Mouse (Mus musculus): ENCODE measurements around the gene Ppm1h.
"Not testable (repeated sequence)": the region's sequence is repeated elsewhere in the genome, so short reads cannot be mapped to it uniquely, and the experiment has no call there.

Ppm1h gene

GRCm38 (mm10) chr10:122931851-122932550 lies 253.4 kb downstream of the Ppm1h start:
- no peak for DNase-seq (ENCODE audit: low read depth)

GRCm38 (mm10) chr10:122933053-122933838 lies 254.7 kb downstream of the Ppm1h start:
- peak; percentile 88 for DNase-seq (ENCODE audit: low read depth)

- DNase-seq (ENCODE audit: low read depth), result not testable (repeated sequence)
Observed at GRCm38 (mm10) chr10:122935406-122935805, 256.8 kb downstream of the Ppm1h start.

- not testable (repeated sequence) for DNase-seq (ENCODE audit: low read depth)
Observed at GRCm38 (mm10) chr10:122937380-122937779, 258.8 kb downstream of the Ppm1h start.

- no peak for DNase-seq (ENCODE audit: low read depth)
Observed at GRCm38 (mm10) chr10:122939546-122939945, 261.0 kb downstream of the Ppm1h start.

GRCm38 (mm10) chr10:122942771-122943170 lies 264.2 kb downstream of the Ppm1h start:
- DNase-seq (ENCODE audit: low read depth), result no peak

GRCm38 (mm10) chr10:122943824-122944223 lies 265.3 kb downstream of the Ppm1h start:
- DNase-seq (ENCODE audit: low read depth), result no peak

GRCm38 (mm10) chr10:122944888-122945287 lies 266.3 kb downstream of the Ppm1h start:
- peak; percentile 28 for DNase-seq (ENCODE audit: low read depth)

- no peak for DNase-seq (ENCODE audit: low read depth)
Observed at GRCm38 (mm10) chr10:122950966-122951365, 272.4 kb downstream of the Ppm1h start.

- peak; percentile 61 for DNase-seq (ENCODE audit: low read depth)
Observed at GRCm38 (mm10) chr10:122953576-122953975, 275.0 kb downstream of the Ppm1h start.

GRCm38 (mm10) chr10:122957918-122958317 lies 279.4 kb downstream of the Ppm1h start:
- DNase-seq (ENCODE audit: low read depth), result no peak

GRCm38 (mm10) chr10:122958699-122959098 lies 280.1 kb downstream of the Ppm1h start:
- no peak for DNase-seq (ENCODE audit: low read depth)

- no peak for DNase-seq (ENCODE audit: low read depth)
Observed at GRCm38 (mm10) chr10:122960216-122960615, 281.7 kb downstream of the Ppm1h start.

GRCm38 (mm10) chr10:122960738-122961137 lies 282.2 kb downstream of the Ppm1h start:
- DNase-seq (ENCODE audit: low read depth), result no peak

GRCm38 (mm10) chr10:122961494-122961893 lies 282.9 kb downstream of the Ppm1h start:
- DNase-seq (ENCODE audit: low read depth), result no peak

- no peak for DNase-seq (ENCODE audit: low read depth)
Observed at GRCm38 (mm10) chr10:122962651-122963050, 284.1 kb downstream of the Ppm1h start.

- DNase-seq (ENCODE audit: low read depth), result no peak
Observed at GRCm38 (mm10) chr10:122963463-122964240, 285.1 kb downstream of the Ppm1h start.

GRCm38 (mm10) chr10:122964241-122964636 lies 285.7 kb downstream of the Ppm1h start:
- DNase-seq (ENCODE audit: low read depth), result no peak

GRCm38 (mm10) chr10:122965650-122966049 lies 287.1 kb downstream of the Ppm1h start:
- not testable (repeated sequence) for DNase-seq (ENCODE audit: low read depth)

- DNase-seq (ENCODE audit: low read depth), result no peak
Observed at GRCm38 (mm10) chr10:122966421-122966820, 287.9 kb downstream of the Ppm1h start.

GRCm38 (mm10) chr10:122970188-122970587 lies 291.6 kb downstream of the Ppm1h start:
- DNase-seq (ENCODE audit: low read depth), result no peak

GRCm38 (mm10) chr10:122973241-122973640 lies 294.7 kb downstream of the Ppm1h start:
- no peak for DNase-seq (ENCODE audit: low read depth)

All from 416B (cell line).